Mouse (Mus musculus) stomach, postnatal 0 days (tissue): Measurements from ENCODE around the gene Tfcp2.

Experiments
- CTCF ChIP-seq: IDR thresholded peaks from 2 replicates; pipeline ENCODE4 v1.5.1; 2016; ENCODE audit warnings: antibody characterized with exemption, low read depth, mild to moderate bottlenecking, moderate library complexity
- EP300 ChIP-seq: optimal IDR thresholded peaks from 2 replicates; pipeline ENCODE3; 2016; ENCODE audit warnings: antibody characterized with exemption

GRCm38 (mm10) chr15:100478351-100478750 is 73.5 kb downstream of the Tfcp2 start:
- no peak for TF ChIP-seq CTCF
- no peak for TF ChIP-seq EP300
